8 mouse cellular contexts compared by ENCODE assay signal in genomic region chr8:123255170-123255569, GRCm38 (mm10). TPM values are rescaled to one million over a fixed set of nuclear protein-coding genes. Genes with fewer than 3 reads are reported as not detected.
A peak's percentile ranks its signal among the peaks of the same experiment; 100 is the strongest.
DNase-seq lines count a peak whose midpoint lies in the region; ATAC-seq and TF ChIP-seq lines count a peak whose summit lies in the region.

No protein-coding gene starts in this region.

- DNase-seq in CH12.LX (ENCODE audit: extremely low read depth) = no peak
- DNase-seq in cerebellum, postnatal 14 days = no peak
- DNase-seq in gastrocnemius, postnatal 36 days = no peak

- no peak for ATAC-seq in erythroblast, adult 5-6 weeks (replicated peaks; ENCODE audit: low FRiP score, poor library complexity, severe bottlenecking)
- ATAC-seq in forebrain, embryonic 16.5 days = no peak
- 0 out of 2 replicates have a peak, but pooled peaks have one; percentile 23 for ATAC-seq in megakaryocyte, adult 5-6 weeks (ENCODE audit: poor library complexity, severe bottlenecking)
- no peak for ATAC-seq in inflammation-experienced regulatory T-cells, adult 6 months

- TF ChIP-seq RAD21 in CH12.LX (IDR thresholded peaks at IDR 0.05; ENCODE audit: low read depth, low read length) = no peak

- TF ChIP-seq POLR2A in CH12.LX (IDR thresholded peaks at IDR 0.05; ENCODE audit: low read depth, low read length) = no peak

- H3K4me1 ChIP-seq in erythroblast, embryonic 14.5 days (ENCODE audit: control insufficient read depth) = peaks cover 40% of the 10 kb centered on the region
- peaks cover 13 to 41% of the 10 kb centered on the region in 2 experiments for H3K4me1 ChIP-seq in CH12.LX (ENCODE audit: control insufficient read depth in 1 of 2, insufficient read depth in 2 of 2)
- peaks cover 26% of the 10 kb centered on the region for H3K4me1 ChIP-seq in forebrain, embryonic 16.5 days (replicated peaks; ENCODE audit: control insufficient read depth, insufficient read depth, low read length)

- H3K27ac ChIP-seq in CH12.LX (ENCODE audit: insufficient read depth, low read depth) = no peak overlapping the region
- H3K27ac ChIP-seq in forebrain, embryonic 16.5 days (ENCODE audit: low read length) = no peak overlapping the region

- H3K27me3 ChIP-seq in erythroblast, embryonic 14.5 days (ENCODE audit: control insufficient read depth) = no peaks in the 10 kb centered on the region
- no peaks in the 10 kb centered on the region for H3K27me3 ChIP-seq in CH12.LX (replicated peaks)
- no peaks in the 10 kb centered on the region for H3K27me3 ChIP-seq in forebrain, embryonic 16.5 days (replicated peaks; ENCODE audit: control insufficient read depth, insufficient read depth, low read length)

- peak overlapping the region; percentile 87 for H3K4me2 ChIP-seq in CH12.LX (ENCODE audit: insufficient read depth, low read depth, poor library complexity, severe bottlenecking)
- H3K4me2 ChIP-seq in forebrain, embryonic 16.5 days (ENCODE audit: low read length) = peak overlapping the region; percentile 97

- TF ChIP-seq EP300 in CH12.LX (IDR thresholded peaks at IDR 0.05; ENCODE audit: low read length) = no peak

- 74% methylated on average over 6 of the region's 6 CpGs for WGBS in forebrain, embryonic 16.5 days

- dilution Hi-C loops in CH12.LX (cut with MboI; ENCODE audit: extremely low pct_ligation_motif_present, extremely low pct_unique_long_range_greater_than_20kb, low sequenced_read_pairs) = no loop called here

- peak overlapping the region; percentile 83 for H3K4me3 ChIP-seq in erythroblast, embryonic 14.5 days (replicated peaks)
- peak overlapping the region; percentile 75 to 89 (median 87) for H3K4me3 ChIP-seq in CH12.LX (replicated peaks in 1 of 3; ENCODE audit: low read depth in 2 of 3, low read length in 2 of 3, poor library complexity in 1 of 3)
- H3K4me3 ChIP-seq in forebrain, embryonic 16.5 days (replicated peaks; ENCODE audit: low read length) = peak overlapping the region; percentile 78

- peaks cover 62% of the 10 kb centered on the region for H3K36me3 ChIP-seq in erythroblast, embryonic 14.5 days (ENCODE audit: control insufficient read depth)
- H3K36me3 ChIP-seq in CH12.LX (replicated peaks in 1 of 2; ENCODE audit: control insufficient read depth in 1 of 2, insufficient read depth in 1 of 2, low read length in 1 of 2) = peaks cover 37 to 62% of the 10 kb centered on the region in 2 experiments
- peaks cover 11% of the 10 kb centered on the region; the same call in 1 of the 2 replicates for H3K36me3 ChIP-seq in forebrain, embryonic 16.5 days (ENCODE audit: control insufficient read depth, insufficient read depth)

- no peaks in the 10 kb centered on the region for H3K9me3 ChIP-seq in erythroblast, embryonic 14.5 days (ENCODE audit: control insufficient read depth, low read length)
- H3K9me3 ChIP-seq in CH12.LX (replicated peaks; ENCODE audit: low read length) = no peaks in the 10 kb centered on the region
- H3K9me3 ChIP-seq in forebrain, embryonic 16.5 days (ENCODE audit: control insufficient read depth, low read length) = no peaks in the 10 kb centered on the region

- no peak for TF ChIP-seq CTCF in CH12.LX (conservative IDR thresholded peaks at IDR 0.05 in 1 of 2, IDR thresholded peaks at IDR 0.05 in 1 of 2; ENCODE audit: low read depth in 2 of 2, low read length in 2 of 2)

- intact Hi-C loops in gastrocnemius, postnatal 36 days (cut with DNase I) = no loop called here

- in situ Hi-C loops in CH12.LX (cut with MboI; ENCODE audit: low pct_ligation_motif_present, low pct_unique_long_range_greater_than_20kb, low sequenced_read_pairs) = no loop called here

- H3K79me2 ChIP-seq in CH12.LX (replicated peaks; ENCODE audit: control insufficient read depth, extremely low read depth, insufficient read depth, poor library complexity, severe bottlenecking) = no peaks in the 10 kb centered on the region

- H3K9ac ChIP-seq in CH12.LX (ENCODE audit: insufficient read depth, low read depth) = peak overlapping the region; percentile 46; the same call in 1 of the 2 replicates
- H3K9ac ChIP-seq in forebrain, embryonic 16.5 days (replicated peaks; ENCODE audit: low read depth, low read length) = peak overlapping the region; percentile 92

TF ChIP-seq in CH12.LX, 34 proteins besides CTCF, POLR2A, EP300 and RAD21 (continues in another document):
- TF ChIP-seq POLR2AphosphoS2 (IDR thresholded peaks at IDR 0.05; ENCODE audit: low read depth, low read length) (no peak), MAX (IDR thresholded peaks at IDR 0.05; ENCODE audit: low read length) (no peak), UBTF (IDR thresholded peaks at IDR 0.05; ENCODE audit: low read depth, low read length) (no peak), E2F4 (IDR thresholded peaks at IDR 0.05; ENCODE audit: insufficient replicate concordance, low read depth, low read length) (no peak), ELF1 (IDR thresholded peaks at IDR 0.05; ENCODE audit: low read depth, low read length) (no peak), PAX5 (IDR thresholded peaks at IDR 0.05; ENCODE audit: low read length) (no peak), MEF2A (IDR thresholded peaks at IDR 0.05; ENCODE audit: borderline replicate concordance, low read depth, low read length) (no peak), TCF12 (IDR thresholded peaks at IDR 0.05; ENCODE audit: low read depth, low read length) (no peak)

RNA-seq across cellular contexts. Expression of gene Vps9d1, which starts 1.0 kb away (rescaled TPM):
- polyA plus RNA-seq in erythroblast, embryonic 14.5 days (2012) = 2.0 and 2.4 TPM in 2 replicates
- 3.6 and 5.2 TPM in 2 replicates for total RNA-seq in erythroblast, adult 5-6 weeks (2015; ENCODE audit: low replicate concordance)
- 6.6 and 9.8 TPM in 2 replicates for total RNA-seq in erythroblast, adult 5-6 weeks (2017; ENCODE audit: low replicate concordance)
- total RNA-seq in CH12.LX (2012; rRNA removed) (5.2 and 5.5 TPM in 2 replicates), CH12.LX (2014; rRNA removed) (2.8 and 3.1 TPM in 2 replicates)
- polyA plus RNA-seq in CH12.LX (2012; ENCODE audit: insufficient read length, low read depth) = 6.3 and 9.7 TPM in 2 replicates
- polyA plus RNA-seq in forebrain, embryonic 16.5 days (2015; fragmentation: Nextera tagmentation; extraction: Ambion mirVana) = 44.9 and 60.5 TPM in 2 replicates
- 19.3 and 19.7 TPM in 2 replicates for total RNA-seq in megakaryocyte, adult 5-6 weeks (2015)
- total RNA-seq in megakaryocyte, adult 5-6 weeks (2017) = 23.8 and 27.7 TPM in 2 replicates
- polyA plus RNA-seq in inflammation-experienced regulatory T-cells, adult 6 months (2017; shearing (Covaris generic)) = 10 to 100 TPM in 1 of 3 experiments, 1 to 10 TPM in 2; 7.3 to 12.9 (median 7.4) TPM
- total RNA-seq in gastrocnemius, postnatal 36 days (2021) = 10 to 100 TPM; 16.3 to 17.8 TPM

RNA-seq across cellular contexts. Expression of gene Zfp276, which starts 1.2 kb away (rescaled TPM):
- 0.78 and 0.85 TPM in 2 replicates for polyA plus RNA-seq in erythroblast, embryonic 14.5 days (2012)
- 6.0 and 8.8 TPM in 2 replicates for total RNA-seq in erythroblast, adult 5-6 weeks (2015; ENCODE audit: low replicate concordance)
- 9.3 and 12.4 TPM in 2 replicates for total RNA-seq in erythroblast, adult 5-6 weeks (2017; ENCODE audit: low replicate concordance)
- total RNA-seq in CH12.LX (2012; rRNA removed) (9.6 and 10.2 TPM in 2 replicates), CH12.LX (2014; rRNA removed) (5.5 and 5.9 TPM in 2 replicates)
- 8.7 and 9.2 TPM in 2 replicates for polyA plus RNA-seq in CH12.LX (2012; ENCODE audit: insufficient read length, low read depth)
- 26.8 and 31.2 TPM in 2 replicates for polyA plus RNA-seq in forebrain, embryonic 16.5 days (2015; fragmentation: Nextera tagmentation; extraction: Ambion mirVana)
- 13.5 and 16.4 TPM in 2 replicates for total RNA-seq in megakaryocyte, adult 5-6 weeks (2015)
- 15.7 and 30.6 TPM in 2 replicates for total RNA-seq in megakaryocyte, adult 5-6 weeks (2017)
- polyA plus RNA-seq in inflammation-experienced regulatory T-cells, adult 6 months (2017; shearing (Covaris generic)) = 1 to 10 TPM; 4.2 to 5.1 (median 5.1) TPM
- 1 to 10 TPM; 5.0 to 5.1 TPM for total RNA-seq in gastrocnemius, postnatal 36 days (2021)

RNA-seq across cellular contexts. Expression of gene Spata2l, which starts 19.1 kb away (rescaled TPM):
- polyA plus RNA-seq in erythroblast, embryonic 14.5 days (2012) = 0.03 and 0.07 TPM in 2 replicates
- total RNA-seq in erythroblast, adult 5-6 weeks (2015; ENCODE audit: low replicate concordance) = 2.3 TPM in 1 of 2 replicates, not detected in the other
- 0.56 and 2.0 TPM in 2 replicates for total RNA-seq in erythroblast, adult 5-6 weeks (2017; ENCODE audit: low replicate concordance)
- 2.1 and 2.3 TPM in 2 replicates for total RNA-seq in CH12.LX (2012; rRNA removed)
- 0.63 and 0.95 TPM in 2 replicates for total RNA-seq in CH12.LX (2014; rRNA removed)
- 1.4 and 1.9 TPM in 2 replicates for polyA plus RNA-seq in CH12.LX (2012; ENCODE audit: insufficient read length, low read depth)
- polyA plus RNA-seq in forebrain, embryonic 16.5 days (2015; fragmentation: Nextera tagmentation; extraction: Ambion mirVana) = 5.8 and 7.8 TPM in 2 replicates
- total RNA-seq in megakaryocyte, adult 5-6 weeks (2015) = 5.4 and 5.5 TPM in 2 replicates
- total RNA-seq in megakaryocyte, adult 5-6 weeks (2017) = 2.2 and 4.7 TPM in 2 replicates
- polyA plus RNA-seq in inflammation-experienced regulatory T-cells, adult 6 months (2017; shearing (Covaris generic)) = 1 to 10 TPM; 6.3 to 7.7 (median 6.5) TPM
- 1 to 10 TPM; 1.3 to 1.4 TPM for total RNA-seq in gastrocnemius, postnatal 36 days (2021)

RNA-seq across cellular contexts. Expression of gene Cdk10, which starts 30.5 kb away (rescaled TPM):
- 1.8 and 2.3 TPM in 2 replicates for polyA plus RNA-seq in erythroblast, embryonic 14.5 days (2012)
- total RNA-seq in erythroblast, adult 5-6 weeks (2015; ENCODE audit: low replicate concordance) = 3.1 and 5.6 TPM in 2 replicates
- total RNA-seq in erythroblast, adult 5-6 weeks (2017; ENCODE audit: low replicate concordance) = 3.0 and 7.5 TPM in 2 replicates
- total RNA-seq in CH12.LX (2012; rRNA removed) (33.7 and 35.7 TPM in 2 replicates), CH12.LX (2014; rRNA removed) (24.8 and 28.6 TPM in 2 replicates)
- 33.9 and 38.0 TPM in 2 replicates for polyA plus RNA-seq in CH12.LX (2012; ENCODE audit: insufficient read length, low read depth)
- polyA plus RNA-seq in forebrain, embryonic 16.5 days (2015; fragmentation: Nextera tagmentation; extraction: Ambion mirVana) = 42.9 and 54.1 TPM in 2 replicates
- 11.1 and 13.8 TPM in 2 replicates for total RNA-seq in megakaryocyte, adult 5-6 weeks (2015)
- total RNA-seq in megakaryocyte, adult 5-6 weeks (2017) = 16.3 and 20.2 TPM in 2 replicates
- polyA plus RNA-seq in inflammation-experienced regulatory T-cells, adult 6 months (2017; shearing (Covaris generic)) = 10 to 100 TPM; 16.4 to 29.7 (median 24.3) TPM
- total RNA-seq in gastrocnemius, postnatal 36 days (2021) = 10 to 100 TPM; 10.6 to 12.7 TPM

RNA-seq across cellular contexts. Expression of gene Spata33, which starts 42.5 kb away (rescaled TPM):
- polyA plus RNA-seq in erythroblast, embryonic 14.5 days (2012) = 0.17 TPM in 1 of 2 replicates, not detected in the other
- not detected in 2 replicates for total RNA-seq in erythroblast, adult 5-6 weeks (2015; ENCODE audit: low replicate concordance)
- not detected in 2 replicates for total RNA-seq in erythroblast, adult 5-6 weeks (2017; ENCODE audit: low replicate concordance)
- 0.38 and 0.46 TPM in 2 replicates for total RNA-seq in CH12.LX (2012; rRNA removed)
- 0.35 and 0.36 TPM in 2 replicates for total RNA-seq in CH12.LX (2014; rRNA removed)
- 0.41 and 0.44 TPM in 2 replicates for polyA plus RNA-seq in CH12.LX (2012; ENCODE audit: insufficient read length, low read depth)
- polyA plus RNA-seq in forebrain, embryonic 16.5 days (2015; fragmentation: Nextera tagmentation; extraction: Ambion mirVana) = 5.9 and 6.3 TPM in 2 replicates
- 0.09 and 0.11 TPM in 2 replicates for total RNA-seq in megakaryocyte, adult 5-6 weeks (2015)
- not detected in 2 replicates for total RNA-seq in megakaryocyte, adult 5-6 weeks (2017)
- polyA plus RNA-seq in inflammation-experienced regulatory T-cells, adult 6 months (2017; shearing (Covaris generic)) = not detected
- total RNA-seq in gastrocnemius, postnatal 36 days (2021) = 1 to 10 TPM in 1 of 2 experiments, under 1 TPM in 1; 0.72 to 1.2 TPM
